Mouse (Mus musculus): Measurements from ENCODE around the gene Bicral.

DNA sequence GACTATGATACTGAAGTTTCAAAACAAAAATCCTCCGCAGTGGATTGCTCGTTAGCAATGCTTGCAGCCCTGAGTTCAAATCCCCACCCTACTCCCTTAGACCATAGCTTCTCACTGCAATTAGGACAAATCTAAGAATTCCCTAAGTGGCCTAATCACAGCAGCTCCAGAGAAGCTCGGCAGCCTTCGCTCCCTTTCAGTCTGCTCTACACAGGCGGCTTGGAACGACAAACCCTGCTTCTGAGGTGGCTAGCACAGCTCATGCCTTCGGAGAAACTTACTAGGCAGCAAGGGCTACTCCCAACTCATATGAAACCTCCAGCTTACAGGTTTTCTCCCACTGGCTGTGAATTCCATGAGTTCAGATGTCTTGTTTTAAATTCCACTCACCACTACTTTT is 4.2 kb downstream of the Bicral start:
- no peak for TF ChIP-seq CTCF (IDR thresholded peaks at IDR 0.05; ENCODE audit: borderline replicate concordance, insufficient read depth, low read depth, low read length)
- TF ChIP-seq POLR2A (IDR thresholded peaks at IDR 0.05; ENCODE audit: borderline replicate concordance, insufficient read depth, low read length) = no peak

All from cerebellum, adult 2 months (tissue).